Mouse (Mus musculus): ENCODE measurements around the gene Gm49510.

DNA sequence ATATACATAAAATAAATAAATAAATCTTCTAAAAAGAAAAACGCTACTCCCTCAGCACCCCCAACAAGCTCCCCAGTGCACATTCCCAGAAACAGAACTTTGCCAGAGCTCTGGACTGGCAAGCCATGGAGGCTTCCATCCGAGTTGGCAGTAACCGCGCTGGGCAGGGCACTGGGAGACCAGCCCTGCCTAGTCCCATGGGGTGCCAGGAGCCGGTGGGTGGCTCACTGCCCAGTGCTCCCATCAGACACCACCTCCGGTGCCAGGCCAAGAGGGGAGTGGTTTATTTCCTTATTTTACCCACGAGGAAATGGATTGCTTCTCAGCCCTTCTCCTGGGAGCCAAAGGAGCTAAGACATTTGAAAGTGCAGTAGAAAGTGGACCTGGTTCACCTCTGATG is 42.5 kb upstream of the Gm49510 start:
- TF ChIP-seq EP300 (IDR thresholded peaks at IDR 0.05) (no peak), CTCF (IDR thresholded peaks at IDR 0.05) (no peak)
